Mouse (Mus musculus) testis, postnatal 10 days (tissue): ENCODE measurements at regions not wholly inside any gene's neighbourhood (a gene's known extent, or its start where the extent isn't known, plus 50 kb on each side); places are given as distances from the start of the nearest gene placed in this dataset.

ENCODE experiments used
- DNase-seq: peaks from one replicate; pipeline ENCODE4 v3.0.0; 2021; ENCODE audit warnings: low spot score

DNA sequence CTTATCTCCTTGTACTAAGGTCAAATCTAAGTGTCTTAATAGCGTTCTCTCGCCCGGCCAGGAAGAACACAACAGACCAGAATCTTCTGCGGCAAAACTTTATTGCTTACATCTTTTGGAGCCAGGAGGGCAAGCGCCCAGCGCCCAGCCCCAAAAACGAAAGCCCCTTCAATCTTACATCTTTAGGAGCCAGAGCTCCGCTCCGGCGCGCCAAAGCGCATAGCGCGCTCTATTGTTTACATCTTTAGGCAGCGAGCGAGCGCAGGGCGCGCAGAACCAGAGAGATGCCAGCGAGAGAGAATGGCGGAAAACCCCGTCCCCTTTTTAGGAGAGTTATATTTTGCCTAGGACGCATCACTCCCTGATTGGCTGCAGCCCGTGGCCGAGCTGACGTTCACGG lies 373.2 kb upstream of the Gm21477 start:
- DNase-seq, result peak; percentile 30
